Mouse (Mus musculus): ENCODE data around the gene Pak2.

Gene Pak2

DNA sequence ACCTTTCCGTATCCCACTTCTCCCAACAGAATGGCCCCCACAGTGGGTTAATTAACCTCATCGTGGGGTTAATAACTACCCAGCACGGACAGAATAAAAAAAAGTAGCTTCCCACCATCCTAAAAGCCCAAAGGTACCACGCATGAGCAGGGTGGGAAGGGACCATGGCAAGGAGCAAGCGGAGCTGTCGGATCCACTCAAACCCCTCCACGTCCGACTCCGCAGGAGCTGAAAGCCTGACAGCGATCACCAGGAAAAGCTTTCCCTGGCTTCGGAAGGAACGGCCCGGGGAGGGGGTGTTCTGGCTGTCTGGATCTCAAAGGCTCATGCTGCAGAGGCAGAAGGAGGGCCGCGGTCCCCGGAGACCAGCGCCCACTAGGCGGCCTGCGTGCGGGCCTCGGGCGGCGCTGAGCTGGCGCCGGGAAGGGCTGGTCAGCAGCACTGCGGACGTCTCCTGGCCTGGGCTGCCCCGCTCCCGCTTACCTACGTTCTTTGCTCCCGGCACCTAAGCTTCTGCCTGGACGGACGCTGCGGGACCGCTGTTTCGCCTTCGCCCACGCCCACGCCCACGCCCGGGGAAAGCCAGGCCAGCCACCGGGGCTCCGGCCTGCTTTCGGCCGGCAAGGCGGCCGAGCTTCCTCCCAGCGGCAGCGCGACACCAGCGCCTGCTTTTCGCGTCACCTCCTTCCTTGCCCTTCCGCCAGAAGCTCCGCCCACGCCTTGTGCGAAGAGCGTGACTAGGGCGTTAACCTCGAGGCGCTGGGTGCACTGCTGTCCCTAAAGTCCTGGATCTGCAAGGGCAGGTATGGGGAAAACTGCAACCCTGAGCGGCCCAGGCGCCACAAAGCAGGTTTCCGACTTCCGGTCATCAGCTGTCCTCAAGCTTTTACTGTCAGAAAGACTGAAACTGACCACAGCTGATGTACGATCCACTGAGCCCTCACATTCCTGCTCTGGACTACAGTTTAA, 76.3 kb downstream of the Pak2 start, which contains the start of gene Senp5:
TSS of gene Senp5 (minus strand) at position 779 of the 969 bp plus-strand sequence.
- peak; percentile 67 to 78 for DNase-seq (ENCODE audit: low read depth in 2 of 2, low spot score in 2 of 2)

DNA sequence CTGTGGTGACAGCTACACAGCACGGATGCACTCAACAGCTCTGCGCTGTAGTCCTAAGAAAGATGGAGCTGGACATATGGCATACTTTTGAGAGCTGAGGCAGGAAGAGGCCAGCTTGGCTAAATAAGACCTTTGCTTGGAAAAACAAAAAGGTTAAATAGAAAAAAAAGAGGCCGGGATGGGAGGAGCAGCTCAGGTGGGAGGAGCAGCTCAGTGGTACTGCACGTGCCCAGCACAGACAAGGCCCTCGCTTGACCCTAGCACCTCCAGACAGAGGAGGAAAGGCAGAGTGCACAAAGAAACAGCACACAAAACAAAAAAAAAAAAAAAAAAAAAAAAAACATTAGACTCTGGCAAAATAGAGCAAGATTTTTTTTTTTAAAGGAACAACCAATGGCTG, 82.8 kb downstream of the Pak2 start:
- DNase-seq (ENCODE audit: low read depth in 2 of 2, low spot score in 2 of 2), result no peak

GRCm38 (mm10) chr16:31993946-31994345, 85.2 kb downstream of the Pak2 start:
- DNase-seq (ENCODE audit: low read depth in 2 of 2, low spot score in 2 of 2), result no peak

- DNase-seq (ENCODE audit: low read depth in 2 of 2, low spot score in 2 of 2), result no peak
These were observed 85.9 kb downstream of the Pak2 start for GRCm38 (mm10) chr16:31993195-31993594.

- no peak for DNase-seq (ENCODE audit: low read depth in 2 of 2, low spot score in 2 of 2)
These were observed 87.1 kb downstream of the Pak2 start for GRCm38 (mm10) chr16:31992039-31992438.

DNA sequence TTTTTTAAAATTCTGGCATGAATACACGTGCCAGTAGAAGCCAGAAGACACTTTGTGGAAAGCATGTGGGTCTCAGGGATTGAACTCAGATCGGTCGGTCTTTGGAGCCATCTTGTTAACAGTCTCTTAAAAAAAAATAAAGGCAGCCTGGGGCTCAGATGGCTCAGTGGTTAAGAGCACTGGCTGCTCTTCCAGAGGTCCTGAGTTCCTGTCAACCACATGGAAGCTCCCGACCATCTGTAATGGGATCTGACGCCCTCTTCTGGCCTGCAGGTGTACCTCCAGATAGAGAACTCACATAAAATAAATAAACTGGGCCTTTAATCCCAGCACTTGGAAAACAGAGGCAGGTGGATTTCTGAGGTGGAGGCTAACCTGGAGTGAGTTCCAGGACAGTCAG, 98.2 kb downstream of the Pak2 start:
- no peak for DNase-seq (ENCODE audit: low read depth in 2 of 2, low spot score in 2 of 2)

GRCm38 (mm10) chr16:31979501-31979900, 99.6 kb downstream of the Pak2 start:
- no peak for DNase-seq (ENCODE audit: low read depth in 2 of 2, low spot score in 2 of 2)

GRCm38 (mm10) chr16:31975258-31975657, 103.9 kb downstream of the Pak2 start:
- no peak for DNase-seq (ENCODE audit: low read depth in 2 of 2, low spot score in 2 of 2)

Data from CD8-positive naive resting alpha-beta T cell, adult 2 months (primary cell).